Mouse (Mus musculus): Measurements from ENCODE around the gene Ndufs7.
"Not testable (repeated sequence)": the region's sequence is repeated elsewhere in the genome, so short reads cannot be mapped to it uniquely, and the experiment has no call there.

Ndufs7 gene

GRCm38 (mm10) chr10:80248971-80249640 is at the start of gene Ndufs7:
Ndufs7 (plus strand) TSS chr10:80249121.
- in situ Hi-C loops (cut with MboI, MseI), result loop anchor here (5.0 kb wide), 1 partner anchor 72 kb away; the partner anchor contains the start of gene Efna2 (in 2 of the 2)

- in situ Hi-C loops (cut with MboI, MseI), result no loop called here
These were observed 49.4 kb upstream of the Ndufs7 start for GRCm38 (mm10) chr10:80199440-80200008.

GRCm38 (mm10) chr10:80200485-80200884 is 48.4 kb upstream of the Ndufs7 start:
- in situ Hi-C loops (cut with MboI, MseI), result no loop called here

- in situ Hi-C loops (cut with MboI, MseI), result no loop called here
These were observed 44.9 kb upstream of the Ndufs7 start for GRCm38 (mm10) chr10:80204055-80204454.

DNA sequence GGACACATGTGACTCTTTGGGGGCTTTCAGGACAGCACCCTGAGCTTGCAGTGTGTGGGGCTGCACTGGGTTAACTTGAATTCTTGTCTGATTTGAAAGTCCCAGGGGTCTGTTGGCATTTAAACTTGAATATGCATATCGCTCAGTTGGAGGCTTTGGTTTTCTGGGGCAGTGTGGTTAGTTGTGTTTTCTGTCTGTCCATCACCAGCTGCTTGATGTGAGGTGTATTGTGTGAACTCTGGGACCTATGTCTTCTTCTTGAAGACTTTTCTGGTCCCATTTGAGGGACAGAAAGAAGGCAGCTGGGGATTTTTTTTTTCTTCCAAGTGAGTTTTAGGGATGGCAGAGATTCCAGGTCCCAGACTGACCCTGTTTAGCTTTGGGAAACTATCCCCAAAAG is 41.7 kb upstream of the Ndufs7 start:
- in situ Hi-C loops (cut with MboI, MseI), result no loop called here

DNA sequence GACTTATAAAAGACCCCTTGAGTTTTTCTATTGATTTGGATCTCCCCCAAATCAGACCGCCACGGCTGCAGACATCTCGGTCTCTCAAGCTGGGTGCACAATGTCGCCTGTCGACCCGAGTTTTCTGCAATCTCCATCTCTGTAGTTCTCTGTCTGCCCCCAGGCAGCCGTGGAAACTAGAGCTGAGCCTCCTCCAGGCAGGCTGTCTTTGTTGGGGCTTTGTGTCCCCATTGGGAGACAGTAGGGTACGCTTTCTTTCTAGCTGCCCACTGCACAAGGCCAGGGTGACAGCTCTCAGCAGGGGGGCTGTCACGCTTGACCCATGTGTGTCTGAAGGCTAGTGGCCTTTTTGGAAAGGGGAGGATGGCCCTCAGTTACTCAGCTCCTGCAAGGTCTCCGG is 41.2 kb upstream of the Ndufs7 start:
- in situ Hi-C loops (cut with MboI, MseI), result no loop called here

DNA sequence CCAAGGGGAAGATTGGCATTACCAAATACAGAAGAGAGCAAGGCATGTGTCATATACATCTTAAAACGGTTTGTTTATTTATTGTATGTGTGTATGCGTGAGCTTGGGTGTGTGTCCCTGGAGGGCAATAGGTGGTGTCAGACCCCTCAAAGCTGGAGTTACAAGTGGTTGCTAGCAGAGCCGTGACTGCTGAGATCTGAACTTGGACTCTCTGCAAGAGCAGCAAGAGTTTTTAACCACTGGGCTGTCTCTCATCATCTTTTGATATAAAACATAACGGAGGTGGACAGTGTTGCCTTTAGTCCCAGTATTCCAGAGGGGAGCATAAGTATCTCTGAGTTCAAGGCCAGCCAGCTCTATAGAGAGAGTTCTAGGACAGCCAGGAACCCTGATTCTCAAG is 40.7 kb upstream of the Ndufs7 start:
- in situ Hi-C loops (cut with MboI, MseI), result no loop called here

DNA sequence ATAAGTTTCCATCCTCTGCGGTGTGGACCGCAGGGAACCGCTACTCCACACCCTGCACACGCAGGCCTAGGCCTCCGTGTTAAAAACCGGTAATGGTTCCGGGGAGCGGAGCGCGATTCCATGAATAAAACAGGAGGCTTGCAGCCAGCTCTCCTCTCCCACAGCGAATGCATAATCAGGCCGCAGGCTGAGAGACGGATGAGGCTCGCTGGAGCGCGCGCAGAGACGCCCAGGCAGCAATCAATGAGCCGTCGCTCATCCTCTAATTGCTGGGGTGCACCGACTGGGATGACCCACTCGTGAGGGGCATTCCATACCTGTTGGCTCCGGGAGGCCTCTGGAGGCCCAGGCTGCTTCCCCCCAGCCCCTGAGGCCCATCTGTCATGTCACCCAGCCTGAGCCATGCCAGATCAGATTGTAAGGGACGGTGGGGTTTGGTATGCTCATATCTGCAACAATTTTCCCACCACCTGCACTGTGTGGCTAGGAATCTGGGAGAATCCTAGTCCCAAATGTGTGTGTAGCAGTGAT is 40.0 kb upstream of the Ndufs7 start:
- in situ Hi-C loops (cut with MboI, MseI), result no loop called here

- in situ Hi-C loops (cut with MboI, MseI), result not testable (repeated sequence)
These were observed 37.3 kb upstream of the Ndufs7 start for GRCm38 (mm10) chr10:80211547-80212103.

DNA sequence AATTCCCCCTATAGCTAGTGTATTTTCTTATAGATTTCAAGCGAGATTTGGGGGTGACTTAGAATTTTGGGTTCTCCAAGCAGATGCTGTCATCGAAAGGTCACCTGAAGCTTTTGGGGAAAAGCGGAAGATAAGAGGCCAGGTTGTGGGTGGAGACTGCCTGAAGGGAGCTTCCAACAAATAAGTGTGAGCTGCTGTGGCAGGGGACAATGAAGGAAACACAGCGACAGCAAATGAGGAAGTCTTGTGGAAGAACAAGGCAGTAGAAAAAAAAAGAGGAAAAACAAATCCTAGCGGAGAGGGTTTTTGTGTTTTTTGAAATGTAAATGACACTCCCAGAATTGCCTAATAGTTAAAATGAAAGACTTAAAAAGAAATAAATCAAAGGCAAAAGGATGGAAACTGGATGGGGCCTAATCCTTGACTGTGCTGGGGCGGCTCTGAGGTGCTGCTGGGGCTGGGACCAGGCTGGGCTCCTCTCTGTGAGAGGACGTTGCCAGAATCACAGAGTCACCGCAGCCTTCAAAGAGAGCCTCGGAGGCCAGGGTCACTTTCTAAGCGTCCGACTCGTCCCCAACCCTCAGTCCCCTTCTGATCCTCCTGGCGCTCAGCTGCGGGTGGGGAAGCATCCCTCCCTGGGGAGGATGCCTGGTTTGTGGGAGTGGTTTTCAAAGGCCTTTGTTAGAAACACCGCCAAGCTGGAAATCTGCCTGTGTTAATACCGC is 33.7 kb upstream of the Ndufs7 start:
- in situ Hi-C loops (cut with MboI, MseI), result no loop called here

DNA sequence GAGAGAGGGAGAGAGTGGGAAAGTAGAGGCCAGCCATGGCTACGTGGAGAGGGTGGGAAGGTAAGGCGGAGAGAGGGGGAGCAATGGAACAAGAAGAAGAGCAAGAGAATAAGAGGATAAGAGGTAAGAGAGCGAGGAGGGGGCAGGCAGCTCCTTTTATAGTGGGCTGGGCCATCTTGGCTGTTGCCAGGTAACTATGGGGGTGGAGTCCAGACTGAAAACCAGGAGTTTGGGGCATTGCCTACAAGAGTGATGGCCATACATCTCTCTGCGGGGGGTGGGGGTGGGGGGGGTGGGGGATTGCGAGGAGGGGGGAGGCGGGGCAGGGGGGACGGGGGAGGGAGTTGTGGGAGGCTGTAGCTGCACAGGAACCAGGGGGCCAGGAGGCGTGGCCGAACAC is 28.2 kb upstream of the Ndufs7 start:
- in situ Hi-C loops (cut with MboI, MseI), result no loop called here

DNA sequence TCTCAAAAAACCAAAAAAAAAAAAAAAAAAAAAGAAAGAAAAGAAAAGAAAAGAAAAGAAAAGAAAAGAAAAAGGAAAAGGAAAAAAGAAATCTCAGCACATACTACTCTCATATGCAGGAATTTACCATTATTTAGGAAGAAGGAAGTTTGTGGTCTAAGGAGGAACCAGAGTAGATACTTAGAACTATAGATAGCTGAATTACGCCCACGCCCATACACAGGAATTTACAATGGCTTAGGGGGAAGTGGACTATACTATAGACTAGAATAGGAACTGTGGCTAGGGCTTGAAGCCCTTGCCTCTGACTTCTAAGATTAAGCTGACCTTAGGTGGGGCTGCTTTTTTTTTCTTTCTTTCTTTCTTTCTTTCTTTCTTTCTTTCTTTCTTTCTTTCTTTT is 25.8 kb upstream of the Ndufs7 start:
- in situ Hi-C loops (cut with MboI, MseI), result not testable (repeated sequence)

DNA sequence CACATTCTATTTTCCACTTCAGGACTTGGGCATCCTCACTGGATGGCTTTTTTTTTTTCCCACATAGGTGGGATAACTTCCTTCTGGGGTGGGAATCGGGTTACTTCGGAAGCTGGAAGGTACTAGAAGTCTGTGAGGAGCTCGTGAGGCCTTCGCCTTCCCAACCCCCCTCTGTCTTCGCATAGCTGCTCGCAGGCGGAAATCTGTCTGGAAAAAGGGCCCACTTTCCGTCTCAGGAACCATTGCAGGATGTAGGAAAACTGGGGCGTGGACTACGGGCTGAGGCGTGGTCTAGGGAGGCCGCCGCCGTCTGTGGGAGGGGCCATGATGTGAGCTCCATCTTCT is 22.9 kb upstream of the Ndufs7 start:
- in situ Hi-C loops (cut with MboI, MseI), result no loop called here

- in situ Hi-C loops (cut with MboI, MseI), result no loop called here
These were observed 22.3 kb upstream of the Ndufs7 start, which contains the start of gene Mum1 for GRCm38 (mm10) chr10:80226416-80227165. Mum1 (plus strand) TSS chr10:80226434.

GRCm38 (mm10) chr10:80227166-80227539 is 21.8 kb upstream of the Ndufs7 start:
- in situ Hi-C loops (cut with MboI, MseI), result no loop called here

DNA sequence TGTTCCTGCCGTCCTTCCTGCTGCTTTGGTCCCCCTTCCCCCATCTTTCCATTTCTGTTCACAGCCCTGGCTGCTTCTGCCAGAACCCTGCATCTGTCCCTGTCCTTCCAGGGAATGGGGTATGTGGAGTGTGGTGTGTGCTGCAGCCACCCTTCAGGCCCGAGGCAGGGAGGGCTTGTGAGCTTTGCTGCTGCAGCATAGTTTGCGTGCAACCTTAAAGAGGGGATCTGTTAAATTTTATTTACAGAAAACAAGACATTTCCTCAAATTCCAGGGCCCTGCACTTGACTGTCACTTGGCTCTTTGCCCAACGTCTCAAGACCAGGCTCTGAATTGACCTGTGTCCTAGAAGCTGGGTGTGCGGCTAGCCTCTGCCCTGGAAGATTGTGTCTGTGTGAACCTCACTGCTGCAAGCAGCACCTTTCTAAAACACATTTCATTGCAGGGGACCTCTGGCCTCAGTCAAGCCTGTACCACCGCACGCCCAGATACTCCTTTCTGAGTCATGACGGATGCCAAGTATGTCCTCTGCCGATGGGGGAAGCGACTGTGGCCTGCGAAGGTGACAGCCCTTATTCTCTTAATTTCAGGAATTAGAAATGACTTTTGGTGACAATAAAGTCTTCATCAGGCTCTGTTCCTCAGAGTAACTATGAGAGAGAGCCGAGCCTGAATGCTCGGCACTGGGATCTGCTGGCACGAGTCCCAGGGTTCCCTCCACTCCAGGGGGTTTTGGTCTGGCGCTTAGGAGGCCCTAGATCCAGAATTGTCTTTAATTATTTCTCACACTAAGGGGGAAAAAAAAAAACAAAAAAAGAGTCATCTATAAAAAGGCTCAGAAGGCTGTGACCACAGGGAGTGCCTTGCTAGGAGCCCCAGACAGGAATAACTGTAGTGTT is 20.8 kb upstream of the Ndufs7 start:
- in situ Hi-C loops (cut with MboI, MseI), result no loop called here

GRCm38 (mm10) chr10:80236145-80236825 is 12.6 kb upstream of the Ndufs7 start:
- in situ Hi-C loops (cut with MboI, MseI), result no loop called here

DNA sequence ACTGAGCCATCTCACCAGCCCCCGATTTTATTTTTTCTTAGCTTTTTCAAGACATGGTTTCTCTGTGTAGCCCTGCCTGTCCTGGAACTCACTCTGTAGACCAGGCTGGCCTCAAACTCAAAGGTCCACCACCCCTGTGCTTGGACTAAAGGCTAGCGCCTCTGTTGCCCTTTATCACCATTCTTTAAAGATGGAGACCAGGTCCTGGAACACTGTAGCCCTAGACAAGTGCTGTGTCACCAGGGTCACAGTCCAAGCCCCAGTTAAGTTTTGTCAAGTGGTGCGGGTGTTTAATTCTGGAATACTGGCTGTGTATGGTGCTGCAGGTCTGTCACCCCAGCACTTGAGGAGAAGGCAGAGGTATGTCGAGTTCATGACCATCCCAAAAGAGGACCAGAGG is 11.9 kb upstream of the Ndufs7 start:
- in situ Hi-C loops (cut with MboI, MseI), result no loop called here

GRCm38 (mm10) chr10:80238306-80238705 is 10.6 kb upstream of the Ndufs7 start:
- in situ Hi-C loops (cut with MboI, MseI), result no loop called here

- in situ Hi-C loops (cut with MboI, MseI), result no loop called here
These were observed 9.1 kb upstream of the Ndufs7 start for GRCm38 (mm10) chr10:80239791-80240190.

Data from T-helper 17 cell (primary cell).